Mouse (Mus musculus) cerebellum, adult 2 months (tissue): ENCODE measurements at regions not wholly inside any gene's neighbourhood (a gene's known extent, or its start where the extent isn't known, plus 50 kb on each side); places are given as distances from the start of the nearest gene placed in this dataset.

Source experiments
- DNase-seq, 2 experiments: peaks; one replicate each; pipeline ENCODE4 v3.0.0; 2021
- H3K27ac ChIP-seq: fragments of 200-500 bp; 2 replicates; pipeline ENCODE4 v1.5.1; 2012; ENCODE audit warnings: low read length, control low read depth, inconsistent platforms; ENCODE audit not compliant: insufficient read depth
- H3K27me3 ChIP-seq: fragments of 200-500 bp; 2 replicates; pipeline ENCODE4 v1.6.1; 2012; ENCODE audit warnings: inconsistent platforms, mild to moderate bottlenecking, low read length, moderate library complexity; ENCODE audit not compliant: control insufficient read depth, insufficient read depth
- H3K4me1 ChIP-seq: fragments of 200-500 bp; 2 replicates; pipeline ENCODE4 v1.6.1; 2011; ENCODE audit warnings: low read length; ENCODE audit not compliant: control insufficient read depth, insufficient read depth
- H3K4me3 ChIP-seq: fragments of 200-500 bp; replicated peaks from 2 replicates; pipeline ENCODE3; 2011; ENCODE audit warnings: mild to moderate bottlenecking, low read depth, low read length, control low read depth; ENCODE audit not compliant: insufficient read depth
- CTCF ChIP-seq: fragments of 200-500 bp; IDR thresholded peaks from 2 replicates; pipeline ENCODE4 v1.5.1; 2011; ENCODE audit warnings: low read depth, mild to moderate bottlenecking, control low read depth, low read length, moderate library complexity, borderline replicate concordance; ENCODE audit not compliant: insufficient read depth
- POLR2A ChIP-seq: fragments of 200-500 bp; IDR thresholded peaks from 2 replicates; pipeline ENCODE4 v1.6.1; 2011; ENCODE audit warnings: low read length, control low read depth, borderline replicate concordance; ENCODE audit not compliant: insufficient read depth
- WGBS: fragments of 180-500 bp; shearing (Covaris S2); methylation state at CpG from one replicate; pipeline ENCODE4 v1.1.7; 2018; 5-methylcytosine and 5-hydroxymethylcytosine counted together

DNA sequence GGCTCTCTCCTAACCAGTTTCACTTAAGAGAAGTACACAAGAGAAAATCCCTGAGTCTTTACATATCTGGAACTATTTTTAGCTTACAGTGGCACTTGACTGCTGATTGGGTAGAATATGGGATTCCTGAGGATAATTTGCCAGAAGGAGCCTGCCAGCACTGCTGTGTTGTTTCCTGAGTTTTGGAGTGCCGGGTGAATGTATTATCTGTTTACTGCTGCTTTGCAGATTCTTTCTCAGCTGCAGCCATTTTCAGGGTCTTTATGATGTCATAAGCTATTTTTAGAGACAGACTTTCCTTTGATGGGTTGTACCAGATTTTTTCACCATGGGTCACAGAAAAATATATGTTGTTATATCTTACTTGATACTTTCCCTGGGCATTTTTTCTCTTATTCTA, 279.1 kb upstream of the Chrm2 start:
- Histone ChIP-seq H3K4me3 (no peak overlapping the region), H3K27ac (no peak overlapping the region), H3K4me1 (no peaks in the 10 kb centered on the region), H3K27me3 (no peaks in the 10 kb centered on the region)
- 30% methylated on average over 1 of the region's 1 CpGs for WGBS
- no peak for TF ChIP-seq POLR2A
- no peak for TF ChIP-seq CTCF
- DNase-seq = no peak

DNA sequence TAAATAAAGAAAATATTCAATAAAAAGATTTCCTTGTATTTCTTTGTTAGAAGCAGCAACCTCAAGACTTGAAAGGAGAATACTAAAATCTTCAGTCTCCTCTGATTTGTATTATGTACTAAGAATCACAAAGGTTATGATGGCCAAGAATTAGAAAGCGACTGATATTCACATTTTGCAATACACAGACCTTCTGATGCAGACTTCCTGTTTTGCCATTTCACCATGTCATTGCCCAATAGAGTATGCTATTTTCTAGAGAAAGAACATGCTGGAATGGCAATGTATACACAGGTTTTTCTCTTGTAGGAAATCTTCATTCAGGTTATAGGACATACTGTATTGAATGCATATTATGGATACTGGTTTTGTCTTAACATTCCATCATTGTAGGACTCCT, 250.7 kb upstream of the Chrm2 start:
- no peak overlapping the region for H3K27ac ChIP-seq
- TF ChIP-seq CTCF = no peak
- no peak for TF ChIP-seq POLR2A
- H3K4me1 ChIP-seq = no peaks in the 10 kb centered on the region
- no peak overlapping the region for H3K4me3 ChIP-seq
- H3K27me3 ChIP-seq = no peaks in the 10 kb centered on the region
- whole genome bisulfite sequencing = 96% methylated on average over 1 of the region's 1 CpGs
- DNase-seq = no peak

DNA sequence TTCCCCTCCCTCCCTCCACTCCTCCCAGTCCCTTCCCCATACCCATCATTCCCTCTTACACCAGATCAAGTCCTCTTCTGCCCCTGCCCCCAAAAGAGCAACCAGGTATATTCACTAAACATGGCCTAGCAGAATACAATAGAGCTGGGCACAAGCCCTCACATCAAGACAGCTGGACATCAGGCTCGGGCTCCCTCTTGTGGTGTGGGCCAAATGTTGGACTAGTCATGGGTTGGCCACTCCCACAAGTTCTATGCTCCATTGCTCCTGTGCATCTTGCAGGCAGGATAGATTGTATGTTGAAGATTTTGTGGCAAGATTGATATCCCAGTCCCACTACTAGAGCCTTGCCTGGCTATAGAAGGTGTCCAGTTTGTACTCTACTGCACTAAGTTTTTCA, 240.6 kb upstream of the Chrm2 start:
- no peak for TF ChIP-seq POLR2A
- no peak for TF ChIP-seq CTCF
- 61% methylated on average over 1 of the region's 1 CpGs for WGBS

DNA sequence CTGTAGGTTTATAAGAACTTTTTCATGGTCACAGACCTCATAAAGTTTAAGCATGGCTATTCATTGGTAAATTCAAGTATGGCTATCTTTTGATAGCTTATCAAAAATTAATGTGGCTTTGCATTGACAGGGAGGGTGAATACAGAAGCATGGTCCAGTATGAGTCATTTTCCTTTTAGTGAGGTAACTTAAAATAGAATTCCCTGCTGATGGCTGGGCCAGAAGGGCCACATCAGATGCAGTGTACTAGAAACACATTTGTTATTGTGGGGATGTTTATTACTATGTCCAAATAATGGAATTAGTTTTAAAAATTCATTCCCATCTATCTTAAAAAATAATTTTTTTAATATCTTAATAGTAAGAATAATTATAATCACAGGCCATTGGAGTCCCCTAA, 213.4 kb upstream of the Chrm2 start:
- Histone ChIP-seq H3K4me1 (no peaks in the 10 kb centered on the region), H3K27ac (no peak overlapping the region), H3K4me3 (no peak overlapping the region), H3K27me3 (no peaks in the 10 kb centered on the region)
- no peak for DNase-seq
- TF ChIP-seq CTCF = no peak
- no peak for TF ChIP-seq POLR2A

More for the DNA sequence above, 240.6 kb upstream of the Chrm2 start:
- no peaks in the 10 kb centered on the region for H3K4me1 ChIP-seq
- no peak overlapping the region for H3K4me3 ChIP-seq
- H3K27me3 ChIP-seq = no peaks in the 10 kb centered on the region
- no peak overlapping the region for H3K27ac ChIP-seq
- no peak for DNase-seq

DNA sequence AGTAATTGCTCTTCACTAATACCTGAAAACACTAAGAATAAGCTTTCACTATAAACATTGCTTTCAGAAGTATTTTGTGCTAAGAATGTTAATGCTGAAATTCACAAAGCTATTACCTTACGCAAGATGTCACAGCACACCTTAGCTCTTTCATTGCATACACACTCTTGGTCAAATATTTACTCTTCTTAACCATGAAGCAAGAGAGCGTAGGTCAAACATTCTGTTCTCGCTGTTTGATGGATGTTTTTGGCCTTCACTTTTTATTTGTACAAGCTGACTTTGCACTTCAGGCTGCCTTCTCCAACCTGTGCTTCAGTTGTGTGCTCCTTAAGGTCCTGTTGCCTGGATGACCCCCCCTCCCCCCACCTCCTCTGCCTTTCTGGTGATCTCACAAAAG, 212.8 kb upstream of the Chrm2 start:
- Histone ChIP-seq H3K4me3 (no peak overlapping the region), H3K27ac (no peak overlapping the region), H3K27me3 (no peaks in the 10 kb centered on the region), H3K4me1 (no peaks in the 10 kb centered on the region)
- WGBS = 97% methylated on average over 3 of the region's 3 CpGs
- TF ChIP-seq POLR2A = no peak
- no peak for TF ChIP-seq CTCF
- no peak for DNase-seq

DNA sequence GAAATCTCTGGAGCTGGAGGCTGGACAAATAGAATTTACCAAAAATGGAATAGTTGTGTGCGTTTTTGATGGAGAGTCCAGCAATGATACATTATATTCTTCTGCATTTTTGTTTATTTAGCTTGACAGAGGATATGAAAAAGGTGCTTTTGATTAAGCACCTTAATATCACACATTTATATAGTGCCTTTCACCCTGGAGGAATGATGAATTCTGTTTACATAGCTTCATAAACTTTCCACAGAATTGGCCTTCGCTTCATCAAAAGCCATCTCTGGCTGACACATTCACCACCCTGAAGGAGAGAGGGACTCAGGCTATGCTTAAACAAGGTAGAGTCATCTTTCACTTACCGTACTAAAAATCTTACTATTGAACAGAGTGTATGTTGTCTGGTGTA, 208.0 kb upstream of the Chrm2 start:
- Histone ChIP-seq H3K27ac (no peak overlapping the region), H3K4me3 (no peak overlapping the region), H3K4me1 (no peaks in the 10 kb centered on the region), H3K27me3 (no peaks in the 10 kb centered on the region)
- WGBS = 92% methylated on average over 3 of the region's 3 CpGs
- no peak for TF ChIP-seq POLR2A
- TF ChIP-seq CTCF = no peak
- DNase-seq = no peak

DNA sequence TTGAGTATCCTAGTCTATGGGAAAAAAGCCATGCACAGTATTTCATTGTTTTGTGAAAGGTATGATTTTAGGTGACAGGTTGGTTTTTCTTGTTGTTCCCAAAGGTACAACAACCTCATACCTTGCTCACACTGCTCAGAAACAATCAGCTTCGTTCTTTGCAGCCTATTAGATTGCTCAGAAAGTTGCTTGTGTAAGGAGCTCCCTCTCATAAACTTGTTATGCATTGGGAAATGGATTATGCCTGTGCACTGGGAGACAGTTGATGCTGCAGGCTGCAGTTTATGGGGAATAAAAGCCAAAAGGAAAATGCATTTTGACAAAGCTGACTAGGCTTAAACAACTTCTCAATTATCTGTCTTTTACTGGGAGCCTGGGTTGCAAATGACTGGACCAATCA, 205.2 kb upstream of the Chrm2 start:
- DNase-seq = no peak
- TF ChIP-seq CTCF (no peak), POLR2A (no peak)
- WGBS = 74% methylated on average over 1 of the region's 1 CpGs
- H3K27me3 ChIP-seq = no peaks in the 10 kb centered on the region
- H3K27ac ChIP-seq = no peak overlapping the region
- H3K4me3 ChIP-seq = no peak overlapping the region
- H3K4me1 ChIP-seq = no peaks in the 10 kb centered on the region

DNA sequence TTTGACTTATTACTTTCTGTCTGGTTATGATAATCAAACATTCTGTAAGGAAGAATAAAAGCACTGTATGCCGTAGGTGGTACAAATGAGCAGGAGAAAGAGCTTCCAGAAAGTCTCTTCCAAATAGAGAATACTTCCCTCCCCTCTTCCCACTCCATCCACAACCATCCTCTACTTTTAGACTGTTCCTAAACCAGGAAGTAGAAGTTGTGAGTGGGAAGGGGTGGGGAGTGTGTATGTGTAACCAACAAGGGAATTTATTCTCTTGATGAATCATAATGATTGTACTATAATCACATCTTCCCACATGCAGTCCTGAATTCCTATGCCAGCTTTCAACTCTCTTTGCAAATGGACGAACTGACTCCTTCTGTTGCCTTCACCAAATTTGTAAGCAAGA, 181.2 kb upstream of the Chrm2 start:
- WGBS = 88% methylated on average over 2 of the region's 2 CpGs

DNA sequence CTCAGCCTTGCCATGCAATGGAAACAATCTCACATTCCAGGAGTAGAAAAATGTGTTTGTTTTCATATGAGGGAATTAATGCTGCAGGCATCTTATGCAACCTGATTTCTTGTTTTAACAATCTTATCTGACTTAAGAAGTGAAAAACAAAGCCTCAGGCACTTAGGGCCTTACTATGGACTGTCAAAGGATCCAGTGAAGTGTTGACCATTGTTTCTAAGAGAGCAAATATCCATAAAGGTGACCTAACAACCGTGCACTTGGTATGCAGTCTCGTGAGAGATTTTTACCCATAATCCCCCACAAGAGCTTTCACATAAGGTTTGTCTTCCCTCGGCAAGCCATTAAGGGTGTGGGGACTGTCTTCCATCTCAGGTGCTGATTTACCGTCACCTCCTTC, 166.6 kb upstream of the Chrm2 start:
- 77% methylated on average over 4 of the region's 4 CpGs for WGBS

More for the DNA sequence above, 181.2 kb upstream of the Chrm2 start:
- Histone ChIP-seq H3K4me1 (no peaks in the 10 kb centered on the region), H3K27ac (no peak overlapping the region), H3K27me3 (no peaks in the 10 kb centered on the region), H3K4me3 (no peak overlapping the region)
- TF ChIP-seq CTCF (no peak), POLR2A (no peak)
- DNase-seq = no peak

DNA sequence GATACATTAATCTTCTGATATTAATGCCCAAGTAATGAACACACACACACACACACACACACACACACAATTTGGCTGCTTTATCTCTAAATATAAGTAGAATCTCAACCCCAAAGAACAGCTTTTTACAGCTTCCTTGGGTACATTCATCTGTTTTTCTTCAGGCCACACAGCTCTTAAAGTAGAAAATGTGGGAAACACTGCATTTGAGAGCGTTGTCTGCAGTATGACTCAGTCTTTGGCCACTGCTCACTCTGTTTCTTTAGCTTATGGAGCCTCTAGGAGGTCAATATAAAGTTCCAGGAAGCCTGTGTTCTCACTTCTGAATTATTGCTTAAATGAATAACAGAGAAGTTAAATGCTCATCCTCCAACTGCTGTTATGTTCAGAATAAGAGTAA, 153.4 kb upstream of the Chrm2 start:
- H3K4me1 ChIP-seq = no peaks in the 10 kb centered on the region
- no peak overlapping the region for H3K4me3 ChIP-seq
- H3K27me3 ChIP-seq = no peaks in the 10 kb centered on the region
- no peak for TF ChIP-seq CTCF
- no peak for TF ChIP-seq POLR2A
- no peak for DNase-seq
- WGBS = 86% methylated on average over 1 of the region's 1 CpGs
- H3K27ac ChIP-seq = no peak overlapping the region

More for the DNA sequence above, 166.6 kb upstream of the Chrm2 start:
- Histone ChIP-seq H3K27ac (no peak overlapping the region), H3K4me3 (no peak overlapping the region), H3K27me3 (no peaks in the 10 kb centered on the region), H3K4me1 (no peaks in the 10 kb centered on the region)
- no peak for DNase-seq
- no peak for TF ChIP-seq POLR2A
- TF ChIP-seq CTCF = no peak
